Mouse (Mus musculus) large intestine, adult 2 months (tissue): ENCODE data around the gene Ncoa4. TPM values are rescaled to one million over a fixed set of nuclear protein-coding genes. Genes with fewer than 3 reads are reported as not detected.
"Not testable (repeated sequence)": the region's sequence is repeated elsewhere in the genome, so short reads cannot be mapped to it uniquely, and the experiment has no call there.

Experiments used
- DNase-seq: peaks from one replicate; pipeline ENCODE4 v3.0.0-alpha.2; 2012; ENCODE audit warnings: low read depth, low spot score
- WGBS: fragments of 180-500 bp; shearing (Covaris S2); methylation state at CpG from one replicate; pipeline ENCODE4 v1.1.7; 2018; 5-methylcytosine and 5-hydroxymethylcytosine counted together
- polyA plus RNA-seq: library from polyadenylated mRNA; depleted of rRNA; stranded (reverse); fragments of >200 nt; gene quantifications from 2 replicates; pipeline ENCODE4 v1.2.3, GENCODE M21; 2012; rRNA removed

The Ncoa4 gene
- polyA plus RNA-seq, 1 experiment = 23.0 TPM

DNA sequence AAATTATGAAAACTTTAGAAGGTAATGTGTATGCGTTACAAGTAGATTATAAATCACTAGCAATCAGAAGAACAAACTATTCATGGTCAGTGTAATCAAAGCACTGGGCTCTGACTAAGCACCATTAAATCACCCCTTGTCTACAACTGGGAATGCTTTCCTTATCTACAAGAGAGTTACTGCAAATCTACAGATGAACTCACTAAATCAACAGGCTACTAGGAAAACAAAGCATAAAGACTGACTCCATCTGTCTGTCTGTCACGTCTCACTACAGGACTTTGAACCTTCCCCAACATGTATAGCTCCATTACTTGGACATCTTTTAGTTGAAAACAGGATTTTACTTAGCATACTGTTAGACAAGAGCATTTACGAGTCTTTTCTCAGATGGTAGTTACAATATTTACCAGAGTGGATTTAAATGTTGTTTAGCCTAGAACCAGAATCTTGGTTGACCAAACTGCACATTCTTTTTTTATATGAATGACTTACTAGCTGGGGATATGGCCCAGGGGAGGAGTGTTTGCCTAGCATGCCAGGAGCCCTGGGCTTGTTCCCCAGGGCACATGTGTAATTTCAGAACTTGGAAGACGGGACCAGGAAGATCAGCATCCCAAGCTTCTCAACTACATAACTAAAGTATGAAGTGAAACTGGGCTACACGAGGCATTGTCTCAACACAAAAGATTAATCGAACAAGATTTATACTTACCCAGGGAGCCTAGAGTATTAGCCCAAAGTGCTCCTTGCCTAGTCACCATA, 31.1 kb downstream of the Ncoa4 start:
- 37% methylated on average over 6 of the region's 6 CpGs for WGBS
- DNase-seq = peak; percentile 24

DNA sequence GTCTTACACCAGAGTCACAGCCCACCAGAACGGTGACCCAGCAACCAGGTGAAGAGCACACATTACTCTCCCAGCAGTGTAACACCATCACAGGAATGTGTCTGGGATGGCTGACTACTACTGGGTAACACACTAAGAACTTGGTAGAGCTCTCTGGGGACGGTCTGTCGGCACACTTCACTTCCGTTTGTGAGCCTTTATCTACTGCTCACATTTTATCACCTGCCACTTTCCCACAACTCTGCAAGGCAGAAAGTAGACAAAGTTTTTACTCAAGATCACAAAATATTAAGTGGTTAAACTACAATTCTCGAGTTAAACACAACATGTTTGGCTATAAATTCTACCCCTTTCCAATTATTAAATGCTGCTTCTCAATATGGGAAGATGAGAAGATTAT, 32.3 kb downstream of the Ncoa4 start:
- 81% methylated on average over 5 of the region's 5 CpGs for WGBS
- DNase-seq = no peak

DNA sequence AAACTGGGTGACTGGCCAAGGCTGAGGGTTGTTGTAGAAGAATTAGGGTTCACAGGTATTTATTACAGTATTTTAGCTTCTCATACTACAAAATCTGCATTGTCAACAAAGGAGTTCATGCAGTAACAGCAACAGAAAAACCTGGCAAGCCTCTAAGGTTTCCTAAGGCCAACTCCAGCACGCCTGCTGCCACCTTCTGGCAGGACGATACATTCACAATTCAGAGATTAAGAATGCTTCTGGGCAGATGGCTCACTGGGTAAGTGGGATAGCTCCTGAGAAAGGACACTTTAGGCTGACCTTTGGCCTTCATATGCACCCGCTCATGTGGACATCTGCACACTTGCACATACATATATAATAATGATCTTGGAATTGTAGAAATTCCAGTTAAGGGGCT, 32.8 kb downstream of the Ncoa4 start:
- DNase-seq = no peak
- WGBS = 18% methylated on average over 3 of the region's 3 CpGs

DNA sequence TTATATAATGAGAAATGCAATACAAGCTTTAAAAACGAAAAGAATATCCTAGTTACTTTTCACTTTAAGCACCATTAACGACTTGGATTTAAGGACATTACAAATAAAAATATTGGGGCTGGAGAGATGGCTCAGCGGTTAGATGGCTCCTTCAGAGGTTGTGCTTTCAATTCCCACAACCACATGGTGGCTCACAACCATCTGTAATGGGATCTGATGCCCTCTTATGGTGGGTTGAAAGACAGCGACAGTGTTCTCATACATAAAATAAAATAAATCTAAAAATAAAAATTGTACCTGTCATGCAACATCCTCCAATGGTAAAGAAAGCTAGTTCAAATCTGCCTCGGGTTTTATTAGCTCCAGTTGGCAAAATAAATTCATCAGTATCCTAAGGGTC, 33.9 kb downstream of the Ncoa4 start:
- 65% methylated on average over 5 of the region's 5 CpGs for WGBS
- DNase-seq = not testable (repeated sequence)

DNA sequence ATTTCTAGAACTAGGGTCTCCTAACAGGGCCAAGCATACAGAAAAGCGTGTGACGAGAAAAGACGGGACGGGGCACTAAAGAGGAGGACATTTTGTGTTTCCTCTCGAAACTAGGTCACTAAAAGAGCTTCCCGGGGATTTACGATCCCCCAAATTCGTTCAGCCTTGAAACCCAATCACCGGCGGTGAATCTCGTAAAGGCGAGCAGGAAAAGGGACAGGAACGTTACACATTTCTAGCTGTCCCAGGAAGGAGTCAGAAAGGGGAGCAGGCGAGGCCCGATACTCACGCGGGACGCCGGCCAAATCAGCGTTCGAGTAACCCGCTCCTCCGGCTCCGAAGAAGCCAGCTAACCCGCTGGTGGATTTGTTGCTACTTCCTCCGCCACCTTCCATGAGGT, 41.7 kb downstream of the Ncoa4 start:
- DNase-seq = no peak
- WGBS = under 1% methylated on average over 25 of the region's 26 CpGs

DNA sequence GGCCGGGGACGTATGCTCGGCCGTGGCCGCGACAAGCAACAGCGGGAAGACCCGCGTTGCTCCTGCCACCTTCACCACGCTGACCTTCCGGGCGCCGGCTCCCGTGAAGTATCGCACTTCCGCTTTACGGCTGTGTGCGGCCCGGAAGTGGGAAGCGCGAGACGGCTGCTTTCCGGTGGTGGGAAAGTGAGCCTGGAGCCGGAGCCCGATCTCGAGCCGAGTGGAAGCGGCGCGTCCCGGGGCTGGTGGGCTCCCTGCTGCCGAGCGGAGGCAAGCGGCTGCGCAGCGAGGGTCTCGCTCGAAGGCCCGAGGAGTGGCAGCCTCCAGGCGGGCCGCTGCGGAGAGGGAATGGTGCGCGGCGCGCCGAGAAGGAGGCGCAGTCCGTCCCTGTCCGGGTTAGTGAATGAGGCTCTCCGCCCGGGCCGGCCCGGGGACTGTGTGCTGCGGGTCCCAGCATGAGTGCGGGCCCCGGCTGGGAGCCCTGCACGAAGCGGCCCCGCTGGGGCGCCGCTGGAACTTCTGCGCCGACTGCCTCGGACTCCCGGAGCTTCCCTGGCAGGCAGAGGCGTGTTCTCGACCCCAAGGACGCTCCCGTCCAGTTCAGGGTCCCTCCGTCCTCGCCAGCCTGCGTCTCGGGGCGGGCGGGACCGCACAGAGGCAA, 42.3 kb downstream of the Ncoa4 start, which contains the start of the genes Timm23 and Parg:
TSS of gene Timm23 (minus strand) at position 108 of the 661 bp plus-strand sequence.
TSS of gene Parg (plus strand) at position 159 of the 661 bp plus-strand sequence.
- peak; percentile 56 for DNase-seq
- under 1% methylated on average over 77 of the region's 77 CpGs for WGBS

DNA sequence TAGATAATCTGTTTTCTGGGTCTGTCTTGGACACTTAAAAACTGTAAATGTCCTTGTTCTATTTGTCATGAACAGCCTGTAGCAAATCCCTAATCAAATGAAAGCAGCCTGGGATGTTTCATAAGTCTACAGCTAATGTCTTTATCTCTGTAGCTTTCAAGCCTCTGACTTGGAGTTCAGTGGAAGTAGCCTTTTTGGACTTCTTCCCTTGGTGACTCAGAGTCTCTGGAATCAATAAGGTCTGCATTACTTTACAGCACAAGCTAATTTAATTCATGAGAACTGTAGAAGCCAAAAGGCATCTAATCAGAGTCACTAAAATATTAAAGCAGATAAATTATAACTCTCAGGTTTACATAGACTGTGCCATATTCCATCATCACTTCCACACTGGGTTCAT, 66.9 kb downstream of the Ncoa4 start:
- no peak for DNase-seq

DNA sequence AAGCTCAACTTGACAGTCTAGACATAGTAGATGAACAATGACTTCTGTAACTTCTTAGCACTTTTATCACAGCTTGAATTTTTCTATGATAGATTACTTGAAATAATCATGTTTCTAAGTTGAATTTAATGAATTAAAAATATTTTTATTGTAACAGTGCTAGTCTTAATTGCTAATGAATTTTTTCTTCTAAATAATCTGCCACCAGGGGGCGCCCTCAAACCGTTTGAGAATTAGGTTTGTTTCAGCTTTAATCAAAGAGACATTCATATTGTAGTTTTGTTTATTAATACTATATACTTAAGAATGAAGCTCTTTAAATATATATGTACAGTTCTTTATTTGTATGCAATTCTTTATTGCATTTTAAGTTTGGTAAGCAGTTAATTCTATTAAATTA, 69.3 kb downstream of the Ncoa4 start:
- 0% methylated on average over 2 of the region's 2 CpGs for WGBS

More for the DNA sequence above, 69.3 kb downstream of the Ncoa4 start:
- peak; percentile 37 for DNase-seq

Other genes starting within 250 kb of the Ncoa4 start
- gene Galnt15, start 130.9 kb upstream of the Ncoa4 start, polyA plus RNA-seq = 1.2 and 1.9 TPM in 2 replicates
- gene Oxnad1, start 74.5 kb upstream of the Ncoa4 start, polyA plus RNA-seq = 22.8 and 23.6 TPM in 2 replicates
- gene Dph3, start 74.1 kb upstream of the Ncoa4 start, polyA plus RNA-seq = 35.5 and 36.2 TPM in 2 replicates
- not detected in 2 replicates for gene Msmb, start 17.8 kb upstream of the Ncoa4 start, polyA plus RNA-seq
- gene Timm23, start 42.0 kb downstream of the Ncoa4 start, polyA plus RNA-seq = 112 and 140 TPM in 2 replicates
- 5.1 and 6.1 TPM in 2 replicates for gene Parg, start 42.1 kb downstream of the Ncoa4 start, polyA plus RNA-seq
- gene Ogdhl, start 162.2 kb downstream of the Ncoa4 start, polyA plus RNA-seq = 1.6 and 1.9 TPM in 2 replicates
- gene 1700024G13Rik, start 228.5 kb downstream of the Ncoa4 start, polyA plus RNA-seq = not detected in 2 replicates